Mouse (Mus musculus) c-Kit-positive CD71-negative TER-119-negative erythroid progenitor cells, embryonic 14.5 days (primary cell): ENCODE data around the gene Tbc1d25.

Source experiments
- DNase-seq: peaks from one replicate; pipeline ENCODE4 v3.0.0-alpha.2; 2013; ENCODE audit warnings: low read depth

Gene Tbc1d25

GRCm38 (mm10) chrX:8179646-8180045, 3.7 kb upstream of the Tbc1d25 start:
- DNase-seq: no peak

- DNase-seq: no peak
These were observed 2.9 kb upstream of the Tbc1d25 start for GRCm38 (mm10) chrX:8178871-8179270.

- no peak for DNase-seq
These were observed 845 bp downstream of the Tbc1d25 start for GRCm38 (mm10) chrX:8175169-8175503.

- DNase-seq: no peak
These were observed 8.0 kb downstream of the Tbc1d25 start for GRCm38 (mm10) chrX:8167716-8168647.

GRCm38 (mm10) chrX:8164471-8164870, 11.5 kb downstream of the Tbc1d25 start:
- DNase-seq: no peak

- DNase-seq: no peak
These were observed 12.9 kb downstream of the Tbc1d25 start for GRCm38 (mm10) chrX:8163076-8163475.

GRCm38 (mm10) chrX:8145153-8145991, 30.6 kb downstream of the Tbc1d25 start, which contains the start of gene Rbm3:
Gene Rbm3 (minus strand): TSS chrX:8145880.
- peak; percentile 75 for DNase-seq

GRCm38 (mm10) chrX:8143750-8144149, 32.2 kb downstream of the Tbc1d25 start:
- no peak for DNase-seq

GRCm38 (mm10) chrX:8142948-8143347, 33.0 kb downstream of the Tbc1d25 start:
- DNase-seq: no peak

GRCm38 (mm10) chrX:8141058-8141457, 34.9 kb downstream of the Tbc1d25 start:
- DNase-seq: no peak

- no peak for DNase-seq
These were observed 35.5 kb downstream of the Tbc1d25 start for GRCm38 (mm10) chrX:8140446-8140845.

- no peak for DNase-seq
These were observed 36.5 kb downstream of the Tbc1d25 start for GRCm38 (mm10) chrX:8139480-8139879.

- no peak for DNase-seq
These were observed 40.1 kb downstream of the Tbc1d25 start for GRCm38 (mm10) chrX:8135886-8136285.

GRCm38 (mm10) chrX:8132017-8132976, 43.7 kb downstream of the Tbc1d25 start, which contains the start of gene Wdr13:
Gene Wdr13 (minus strand): TSS chrX:8132892.
- DNase-seq: peak; percentile 82

GRCm38 (mm10) chrX:8131393-8131792, 44.6 kb downstream of the Tbc1d25 start:
- no peak for DNase-seq

- DNase-seq: no peak
These were observed 50.7 kb downstream of the Tbc1d25 start for GRCm38 (mm10) chrX:8125235-8125634.

GRCm38 (mm10) chrX:8123821-8124470, 52.0 kb downstream of the Tbc1d25 start:
- DNase-seq: no peak

GRCm38 (mm10) chrX:8117264-8117663, 58.7 kb downstream of the Tbc1d25 start:
- no peak for DNase-seq

- no peak for DNase-seq
These were observed 60.7 kb downstream of the Tbc1d25 start for GRCm38 (mm10) chrX:8115275-8115674.

- no peak for DNase-seq
These were observed 71.0 kb downstream of the Tbc1d25 start for GRCm38 (mm10) chrX:8105019-8105418.
